In the genomic region with DNA sequence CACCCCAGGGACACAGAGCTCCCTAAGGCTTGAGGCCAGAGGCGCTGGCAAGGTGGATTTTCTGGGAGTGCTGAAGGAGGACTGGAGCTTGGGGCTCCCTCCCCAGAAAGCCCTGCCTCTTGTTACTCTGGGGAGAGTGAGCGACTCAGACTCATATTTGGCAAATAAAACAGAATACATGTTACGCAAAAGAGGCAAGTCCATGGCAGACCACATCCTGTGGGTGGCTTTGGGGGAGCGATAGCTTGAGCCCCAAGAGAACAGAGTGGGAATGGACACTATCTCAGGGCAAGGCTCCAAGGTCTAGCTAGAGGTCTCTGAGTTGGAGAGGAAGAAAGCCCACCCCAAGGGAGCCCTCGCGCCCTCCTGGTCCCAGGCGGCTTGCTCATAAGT, we compare ENCODE assay signal across 10 mouse cellular contexts. TPM values are rescaled to one million over a fixed set of nuclear protein-coding genes. Genes with fewer than 3 reads are reported as not detected.
DNase-seq lines count a peak whose midpoint lies in the region; ATAC-seq and TF ChIP-seq lines count a peak whose summit lies in the region.
"Had no signal": no experiment of that assay in that cellular context is flagged by ENCODE, and none has a peak within 500 bp of the region (broad histone marks: within the 10 kb centered on the region; RNA-seq: fewer than 3 reads in every experiment).

No protein-coding gene starts in this region.

- TF ChIP-seq EP300 in liver, embryonic 14.5 days (IDR thresholded peaks at IDR 0.05; ENCODE audit: low read depth): no peak

- H3K27ac ChIP-seq in heart, embryonic 16.5 days (ENCODE audit: low read length): peak overlapping the region; percentile 68
- H3K27ac ChIP-seq in liver, embryonic 14.5 days: no peak overlapping the region

- peak overlapping the region; percentile 8 for H3K4me2 ChIP-seq in heart, embryonic 16.5 days (ENCODE audit: low read depth, low read length)
- peak overlapping the region; percentile 37 for H3K4me2 ChIP-seq in liver, embryonic 14.5 days (ENCODE audit: low read depth)

- peak; percentile 31 for DNase-seq in gastrocnemius, postnatal 14 days
- DNase-seq in gastrocnemius, postnatal 10 days: no peak
- peak; percentile 67 for DNase-seq in CD4-positive, CD25-positive, alpha-beta regulatory T cell, adult 2 months (ENCODE audit: low read depth, low spot score)
- no peak for DNase-seq in liver, embryonic 14.5 days (ENCODE audit: low read depth in 3 of 3, low spot score in 3 of 3)
- no peak for DNase-seq in MN1 (ENCODE audit: low spot score)
- no peak for DNase-seq in adrenal gland, postnatal 14 days
- DNase-seq in cerebellum, adult 9-10 months: no peak

- no peaks in the 10 kb centered on the region for H3K9me3 ChIP-seq in heart, embryonic 16.5 days (replicated peaks; ENCODE audit: control insufficient read depth, low read length)
- no peaks in the 10 kb centered on the region for H3K9me3 ChIP-seq in liver, embryonic 14.5 days (ENCODE audit: control insufficient read depth, low read length)

- 67% methylated on average over 7 of the region's 7 CpGs for WGBS in heart, embryonic 16.5 days
- 58% methylated on average over 7 of the region's 7 CpGs for WGBS in liver, embryonic 14.5 days (ENCODE audit: insufficient replicate concordance)

- no peaks in the 10 kb centered on the region for H3K27me3 ChIP-seq in heart, embryonic 16.5 days (ENCODE audit: control insufficient read depth, insufficient read depth, low read length)
- no peaks in the 10 kb centered on the region for H3K27me3 ChIP-seq in liver, embryonic 14.5 days (ENCODE audit: control insufficient read depth, insufficient read depth, low read length)

- no peak for ATAC-seq in heart, embryonic 16.5 days (replicated peaks; ENCODE audit: extremely low read depth, insufficient read depth, low FRiP score)
- no peak for ATAC-seq in liver, embryonic 14.5 days (ENCODE audit: insufficient read depth)

- peaks cover 32% of the 10 kb centered on the region for H3K4me1 ChIP-seq in heart, embryonic 16.5 days (ENCODE audit: control insufficient read depth, insufficient read depth, low read length)
- H3K4me1 ChIP-seq in liver, embryonic 14.5 days (replicated peaks; ENCODE audit: control insufficient read depth in 2 of 2, insufficient read depth in 2 of 2, low read length in 1 of 2): peaks cover 8 to 27% of the 10 kb centered on the region in 2 experiments

- H3K4me3 ChIP-seq in heart, embryonic 16.5 days (ENCODE audit: low read length): no peak overlapping the region
- H3K4me3 ChIP-seq in liver, embryonic 14.5 days (ENCODE audit: insufficient read depth in 1 of 2, low read depth in 2 of 2, low read length in 2 of 2): no peak overlapping the region

- peak overlapping the region; percentile 39 for H3K9ac ChIP-seq in heart, embryonic 16.5 days (ENCODE audit: low read length)
- H3K9ac ChIP-seq in liver, embryonic 14.5 days (replicated peaks): no peak overlapping the region

- peaks cover 13% of the 10 kb centered on the region for H3K36me3 ChIP-seq in heart, embryonic 16.5 days (ENCODE audit: control insufficient read depth, insufficient read depth)
- H3K36me3 ChIP-seq in liver, embryonic 14.5 days (replicated peaks; ENCODE audit: control insufficient read depth, insufficient read depth, low read depth): no peaks in the 10 kb centered on the region

- TF ChIP-seq CTCF in liver, embryonic 14.5 days (IDR thresholded peaks at IDR 0.05; ENCODE audit: low read depth): no peak

- intact Hi-C loops in gastrocnemius, postnatal 14 days (cut with DNase I; ENCODE audit: low total_unique reads): no loop called here

RNA-seq across cellular contexts. Expression of gene Zc3h12a, which starts 4.4 kb away (rescaled TPM):
- 1 to 10 TPM; 1.5 to 2.5 TPM for total RNA-seq in gastrocnemius, postnatal 14 days (2021)
- 1 to 10 TPM; 2.0 to 2.2 TPM for total RNA-seq in gastrocnemius, postnatal 10 days (2021)
- 0.69 and 1.6 TPM in 2 replicates for polyA plus RNA-seq in heart, embryonic 16.5 days (2015; fragmentation: Nextera tagmentation; extraction: Ambion mirVana)
- 0.79 and 0.83 TPM in 2 replicates for polyA plus RNA-seq in liver, embryonic 14.5 days (2012; rRNA removed)
- polyA plus RNA-seq in liver, embryonic 14.5 days (2014; fragmentation: Nextera tagmentation; extraction: Ambion mirVana): 0.37 and 0.39 TPM in 2 replicates
- 5.4 and 6.3 TPM in 2 replicates for total RNA-seq in adrenal gland, postnatal 14 days (2021)

RNA-seq across cellular contexts. Expression of gene Meaf6, which starts 38.3 kb away (rescaled TPM):
- 10 to 100 TPM in 1 of 2 experiments, 1 to 10 TPM in 1; 8.4 to 10.1 TPM for total RNA-seq in gastrocnemius, postnatal 14 days (2021)
- 10 to 100 TPM in 1 of 2 experiments, 1 to 10 TPM in 1; 8.3 to 13.0 TPM for total RNA-seq in gastrocnemius, postnatal 10 days (2021)
- 37.0 and 40.5 TPM in 2 replicates for polyA plus RNA-seq in heart, embryonic 16.5 days (2015; fragmentation: Nextera tagmentation; extraction: Ambion mirVana)
- 9.0 and 13.5 TPM in 2 replicates for polyA plus RNA-seq in liver, embryonic 14.5 days (2012; rRNA removed)
- polyA plus RNA-seq in liver, embryonic 14.5 days (2014; fragmentation: Nextera tagmentation; extraction: Ambion mirVana): 23.0 and 25.7 TPM in 2 replicates
- total RNA-seq in adrenal gland, postnatal 14 days (2021): 28.9 and 33.0 TPM in 2 replicates

RNA-seq across cellular contexts. Expression of gene Snip1, which starts 56.8 kb away (rescaled TPM):
- total RNA-seq in gastrocnemius, postnatal 14 days (2021): 1 to 10 TPM; 5.6 to 5.8 TPM
- 1 to 10 TPM; 7.3 to 8.7 TPM for total RNA-seq in gastrocnemius, postnatal 10 days (2021)
- 18.5 and 19.0 TPM in 2 replicates for polyA plus RNA-seq in heart, embryonic 16.5 days (2015; fragmentation: Nextera tagmentation; extraction: Ambion mirVana)
- polyA plus RNA-seq in liver, embryonic 14.5 days (2012; rRNA removed): 7.5 and 8.5 TPM in 2 replicates
- 13.5 and 15.9 TPM in 2 replicates for polyA plus RNA-seq in liver, embryonic 14.5 days (2014; fragmentation: Nextera tagmentation; extraction: Ambion mirVana)
- 17.1 and 17.8 TPM in 2 replicates for total RNA-seq in adrenal gland, postnatal 14 days (2021)

RNA-seq across cellular contexts. Expression of gene Dnali1, which starts 57.8 kb away (rescaled TPM):
- not detected for total RNA-seq in gastrocnemius, postnatal 14 days (2021)
- total RNA-seq in gastrocnemius, postnatal 10 days (2021): not detected
- 0.63 and 0.92 TPM in 2 replicates for polyA plus RNA-seq in heart, embryonic 16.5 days (2015; fragmentation: Nextera tagmentation; extraction: Ambion mirVana)
- 0.02 TPM in 1 of 2 replicates, not detected in the other for polyA plus RNA-seq in liver, embryonic 14.5 days (2012; rRNA removed)
- polyA plus RNA-seq in liver, embryonic 14.5 days (2014; fragmentation: Nextera tagmentation; extraction: Ambion mirVana): 0.10 TPM in 1 of 2 replicates, not detected in the other
- not detected in 2 replicates for total RNA-seq in adrenal gland, postnatal 14 days (2021)
- total RNA-seq: ES-E14 had no signal
- polyA plus RNA-seq: neural tube, embryonic 11.5 days had no signal

Comparison
In these comparisons a context has a peak if more than half of its experiments do, and no peak if none do; other contexts are left out.
1. DNase-seq: peak in gastrocnemius, postnatal 14 days (single experiment) and CD4-positive, CD25-positive, alpha-beta regulatory T cell, adult 2 months (single experiment); none in gastrocnemius, postnatal 10 days (single experiment), liver, embryonic 14.5 days (0 of 3), MN1 (single experiment), adrenal gland, postnatal 14 days (single experiment) and cerebellum, adult 9-10 months (single experiment).